Mouse (Mus musculus) right cerebral cortex, postnatal 4 days (tissue): ENCODE measurements around the gene Tmprss5.

ENCODE experiments used
- DNase-seq: peaks from one replicate; pipeline ENCODE4 v3.0.0-alpha.2; 2022

Gene Tmprss5

GRCm38 (mm10) chr9:49081107-49081506 lies at the start of gene Tmprss5:
Tmprss5 (plus strand) TSS chr9:49081260.
- no peak for DNase-seq

- DNase-seq, result no peak
Measured at GRCm38 (mm10) chr9:49034764-49035163, 46.3 kb upstream of the Tmprss5 start.

GRCm38 (mm10) chr9:49050901-49051300 lies 30.2 kb upstream of the Tmprss5 start:
- no peak for DNase-seq

- peak; percentile 73 for DNase-seq
Measured at GRCm38 (mm10) chr9:49051349-49051748, 29.7 kb upstream of the Tmprss5 start.

- no peak for DNase-seq
Measured at GRCm38 (mm10) chr9:49054028-49054427, 27.0 kb upstream of the Tmprss5 start.

GRCm38 (mm10) chr9:49055333-49056205 lies 25.5 kb upstream of the Tmprss5 start, which contains the start of gene Zw10:
Zw10 (plus strand) TSS chr9:49055613.
- peak; percentile 90 for DNase-seq

- DNase-seq, result no peak
Measured at GRCm38 (mm10) chr9:49076847-49077246, 4.2 kb upstream of the Tmprss5 start.

GRCm38 (mm10) chr9:49081561-49081960 lies 501 bp downstream of the Tmprss5 start:
- DNase-seq, result peak; percentile 91

GRCm38 (mm10) chr9:49087317-49087716 lies 6.3 kb downstream of the Tmprss5 start:
- no peak for DNase-seq

- DNase-seq, result no peak
Measured at GRCm38 (mm10) chr9:49098871-49099270, 17.8 kb downstream of the Tmprss5 start.

- DNase-seq, result no peak
Measured at GRCm38 (mm10) chr9:49102328-49102727, 21.3 kb downstream of the Tmprss5 start.

- DNase-seq, result no peak
Measured at GRCm38 (mm10) chr9:49109101-49109500, 28.0 kb downstream of the Tmprss5 start.

- DNase-seq, result no peak
Measured at GRCm38 (mm10) chr9:49110476-49111220, 29.6 kb downstream of the Tmprss5 start.

GRCm38 (mm10) chr9:49111296-49111695 lies 30.2 kb downstream of the Tmprss5 start:
- no peak for DNase-seq

- DNase-seq, result no peak
Measured at GRCm38 (mm10) chr9:49118271-49118825, 37.3 kb downstream of the Tmprss5 start.

GRCm38 (mm10) chr9:49119759-49120158 lies 38.7 kb downstream of the Tmprss5 start:
- no peak for DNase-seq

- no peak for DNase-seq
Measured at GRCm38 (mm10) chr9:49125706-49126105, 44.6 kb downstream of the Tmprss5 start.

- no peak for DNase-seq
Measured at GRCm38 (mm10) chr9:49130514-49131010, 49.5 kb downstream of the Tmprss5 start.

- DNase-seq, result no peak
Measured at GRCm38 (mm10) chr9:49143841-49144240, 62.8 kb downstream of the Tmprss5 start.

GRCm38 (mm10) chr9:49145776-49146175 lies 64.7 kb downstream of the Tmprss5 start:
- DNase-seq, result no peak

GRCm38 (mm10) chr9:49147031-49147430 lies 66.0 kb downstream of the Tmprss5 start:
- no peak for DNase-seq
